Mouse (Mus musculus) granulocyte monocyte progenitor cell, adult 5-6 weeks (primary cell): ENCODE data around the gene Mllt3. TPM values are rescaled to one million over a fixed set of nuclear protein-coding genes. Genes with fewer than 3 reads are reported as not detected.

Experiments
- ATAC-seq: replicated peaks from 2 replicates; pipeline ENCODE4 v1.8.0; 2016; ENCODE audit warnings: mild to moderate bottlenecking, moderate TSS enrichment, inconsistent platforms; ENCODE audit not compliant: poor library complexity, severe bottlenecking
- total RNA-seq, 2 experiments: library from RNA; stranded (forward) in 1 of 2; stranded (reverse) in 1 of 2; fragments of 200-712, 200-1000 nt in 1 of 2; fragments of >200 nt in 1 of 2; fragmentation: Nextera tagmentation in 1 of 2; gene quantifications; 2 replicates each; pipeline ENCODE4 v1.2.3; 2014 to 2017

Mllt3 gene
- total RNA-seq, 2 experiments from 2014 or later: 6.0 to 8.8 TPM

DNA sequence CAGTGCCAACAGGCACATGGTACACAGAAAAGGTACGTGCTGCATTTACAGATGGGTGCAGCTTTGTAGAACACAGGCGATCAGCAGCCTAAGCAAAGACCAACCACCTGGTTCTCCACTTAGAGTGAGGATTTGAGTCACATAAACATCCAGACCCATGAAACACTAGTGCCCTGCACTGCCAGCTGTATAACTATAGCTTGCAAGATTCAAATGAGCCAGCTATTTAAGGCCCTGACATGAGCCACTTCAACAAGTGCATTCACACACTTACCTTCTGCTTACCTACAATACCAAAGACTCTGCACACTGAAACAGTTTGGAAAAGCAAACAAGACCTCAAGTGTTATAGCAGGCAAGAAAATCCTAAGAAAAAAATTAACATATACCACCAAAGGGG lies 78.0 kb downstream of the Mllt3 start:
- ATAC-seq: no peak

DNA sequence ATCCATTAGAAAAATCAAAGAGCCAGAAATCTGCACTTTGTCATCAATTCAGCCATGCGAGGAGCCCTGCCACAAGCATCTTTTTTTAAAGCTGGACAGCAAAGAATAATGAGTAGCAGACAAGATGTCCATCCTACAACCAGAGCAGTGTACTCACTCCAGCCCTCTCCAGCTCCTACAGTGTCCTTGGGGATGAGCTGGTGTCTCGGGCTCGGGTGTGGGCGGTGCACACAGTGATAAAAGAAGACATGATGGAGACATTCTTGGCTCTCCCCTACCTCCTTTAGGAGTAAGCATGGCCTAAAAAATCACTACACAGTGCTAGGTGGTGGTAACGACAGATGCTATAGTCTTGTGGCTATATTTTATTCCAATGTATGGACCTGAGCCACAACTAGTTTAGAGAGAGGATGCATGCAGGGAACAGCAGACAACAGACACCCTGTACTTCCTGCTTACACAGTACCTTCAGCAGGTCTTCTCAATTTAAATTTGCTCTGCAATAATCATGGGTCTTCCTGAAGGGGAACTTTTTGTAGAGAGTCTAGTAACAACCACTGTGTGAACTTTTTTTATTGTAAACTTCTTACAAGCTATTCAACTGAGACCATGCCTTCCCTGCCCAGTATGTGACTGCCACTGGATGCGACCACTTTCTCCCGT lies 78.6 kb downstream of the Mllt3 start:
- ATAC-seq: no peak

DNA sequence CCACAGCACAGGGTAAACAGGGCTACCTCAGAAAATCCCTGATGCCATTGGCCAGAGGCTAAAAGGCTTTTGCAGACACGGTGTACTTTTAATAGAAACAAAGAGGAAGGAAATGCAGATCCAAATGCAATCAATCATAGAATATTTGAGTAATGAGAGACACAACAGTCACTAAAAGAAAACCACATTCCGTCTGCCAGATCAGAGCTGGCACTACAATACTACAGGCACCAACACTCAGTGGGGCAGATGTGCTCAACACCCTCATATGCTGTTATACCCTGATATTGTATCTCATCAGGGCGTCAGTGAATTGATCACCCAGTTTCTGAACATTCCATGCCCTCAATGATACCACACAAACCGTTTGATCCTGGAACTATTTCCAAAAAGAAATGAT lies 79.4 kb downstream of the Mllt3 start:
- ATAC-seq: peak; percentile 55

DNA sequence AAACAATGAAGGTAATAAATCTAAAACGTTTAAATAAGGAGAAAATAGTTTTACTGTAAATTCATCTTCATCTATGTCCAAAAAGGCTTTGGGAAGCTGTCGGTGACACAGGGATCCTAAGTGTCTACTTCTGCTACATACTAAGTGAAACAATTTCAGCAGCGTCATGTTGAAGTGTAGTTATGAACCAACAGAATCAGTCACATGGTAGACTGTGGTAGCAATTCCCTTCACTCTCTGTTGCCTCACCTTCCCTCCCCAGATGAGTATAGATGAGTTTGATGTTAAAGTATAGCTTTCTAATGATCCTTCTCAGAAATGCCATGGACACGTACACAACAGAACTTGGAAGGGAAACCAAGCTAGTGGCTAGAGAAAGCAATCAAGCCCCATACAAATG lies 79.9 kb downstream of the Mllt3 start:
- ATAC-seq: peak; percentile 71

DNA sequence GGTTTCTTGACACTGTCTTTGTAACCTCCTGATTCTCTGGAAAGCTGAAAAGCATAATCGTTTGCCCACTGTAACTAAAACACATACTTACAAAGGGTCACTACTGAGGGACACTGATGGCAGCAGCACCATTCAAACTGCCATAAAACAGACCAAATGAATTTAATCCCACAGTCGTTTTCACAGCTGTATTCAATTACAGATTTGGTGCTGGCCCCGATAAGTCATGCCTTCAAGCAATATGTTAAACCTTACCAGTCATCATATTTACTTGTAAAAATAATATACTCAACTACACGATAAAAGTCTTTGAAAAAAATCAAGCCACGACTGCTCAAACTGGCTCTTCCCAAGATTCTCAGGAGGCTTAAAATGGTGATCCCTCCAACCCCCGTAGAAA lies 83.7 kb downstream of the Mllt3 start:
- no peak for ATAC-seq

DNA sequence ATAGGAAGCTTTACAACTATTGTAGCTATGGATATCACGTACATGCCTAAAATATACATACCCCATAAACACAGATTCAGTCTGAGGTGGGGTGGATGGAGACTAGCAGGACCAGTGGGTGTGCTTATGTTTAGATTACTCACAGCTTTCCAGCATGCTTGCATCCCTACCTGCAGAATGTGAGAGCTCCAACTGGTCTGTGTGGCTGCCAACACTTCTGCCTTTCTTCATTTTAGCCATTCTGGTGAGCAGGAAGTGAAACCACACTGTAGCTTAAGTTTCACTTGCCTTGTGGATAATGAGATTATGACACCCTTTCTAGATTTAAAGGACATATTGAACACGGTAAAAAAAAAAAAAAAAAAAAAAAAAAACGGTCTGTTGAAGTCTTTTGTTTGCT lies 88.8 kb downstream of the Mllt3 start:
- peak; percentile 99 for ATAC-seq

DNA sequence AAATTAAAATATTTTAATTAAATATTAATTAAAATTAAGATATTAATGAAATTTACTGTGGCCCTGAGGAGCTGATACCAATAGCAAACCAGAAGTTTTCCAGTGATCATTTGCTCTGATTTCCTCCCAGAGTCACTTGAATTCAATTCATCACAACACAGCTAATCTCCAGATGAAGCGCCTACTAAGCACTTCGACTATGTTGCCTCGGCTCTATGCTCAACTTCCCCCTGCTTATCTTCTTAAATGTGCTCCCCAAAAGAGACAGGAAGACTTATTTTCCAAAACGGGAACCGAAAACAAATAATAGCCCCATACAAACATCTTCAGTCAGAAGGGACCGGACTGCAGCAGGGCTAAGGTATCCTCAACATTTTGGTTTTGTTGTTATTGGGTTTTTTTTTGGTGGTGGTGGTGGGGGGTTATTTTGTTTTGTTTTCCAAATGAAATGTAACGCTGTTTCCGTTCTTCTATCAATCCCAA lies 90.2 kb downstream of the Mllt3 start:
- ATAC-seq: peak; percentile 38

DNA sequence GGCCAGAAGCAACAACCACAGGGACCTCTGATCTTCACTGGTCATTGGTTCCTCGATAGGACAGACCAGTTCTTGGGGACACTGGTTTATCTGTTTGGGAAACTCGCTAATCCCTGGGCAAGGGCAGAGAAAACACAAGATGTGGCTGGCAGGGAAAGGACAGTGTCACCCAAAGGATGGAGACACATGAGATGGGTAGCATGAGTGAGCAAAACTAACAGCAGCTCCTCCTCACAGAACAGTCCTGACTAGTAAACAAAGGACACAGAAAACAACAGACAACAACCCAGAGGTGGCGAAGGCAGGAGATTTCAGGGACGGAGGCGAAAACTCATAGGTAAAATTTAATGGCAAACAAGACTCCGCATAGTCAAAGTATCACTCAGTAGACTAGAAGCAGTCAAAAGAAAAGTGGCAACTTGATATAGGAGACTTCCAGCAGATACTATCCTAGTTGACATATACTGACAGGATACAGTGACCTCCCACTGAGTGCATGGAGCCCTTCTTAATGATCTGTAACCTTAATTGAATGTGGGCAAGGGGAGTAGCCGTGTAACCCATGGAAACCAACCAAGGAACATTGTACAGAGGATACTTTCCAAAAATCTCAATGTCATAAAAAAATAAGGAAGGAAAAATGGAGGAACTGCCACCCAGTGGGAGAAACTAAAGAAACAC lies 93.5 kb downstream of the Mllt3 start:
- no peak for ATAC-seq

DNA sequence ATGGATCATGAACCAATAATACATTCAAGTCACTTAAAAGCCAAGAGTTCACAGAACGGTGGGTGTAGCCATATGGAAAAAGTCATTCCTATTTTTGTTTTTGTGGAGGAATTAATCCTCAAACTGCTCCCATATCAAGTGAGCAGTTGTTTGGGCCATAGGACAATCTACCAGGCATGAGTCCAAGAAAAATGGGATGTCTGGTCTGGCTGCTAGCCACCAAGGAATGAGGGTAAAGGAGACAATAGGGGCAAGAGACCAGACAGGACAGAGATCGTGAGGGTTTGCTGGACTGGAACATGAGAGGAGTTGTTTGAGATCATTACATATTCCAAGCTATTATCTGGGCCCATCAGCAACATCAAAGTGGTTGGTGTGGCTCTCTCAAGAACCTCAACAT lies 96.8 kb downstream of the Mllt3 start:
- no peak for ATAC-seq

DNA sequence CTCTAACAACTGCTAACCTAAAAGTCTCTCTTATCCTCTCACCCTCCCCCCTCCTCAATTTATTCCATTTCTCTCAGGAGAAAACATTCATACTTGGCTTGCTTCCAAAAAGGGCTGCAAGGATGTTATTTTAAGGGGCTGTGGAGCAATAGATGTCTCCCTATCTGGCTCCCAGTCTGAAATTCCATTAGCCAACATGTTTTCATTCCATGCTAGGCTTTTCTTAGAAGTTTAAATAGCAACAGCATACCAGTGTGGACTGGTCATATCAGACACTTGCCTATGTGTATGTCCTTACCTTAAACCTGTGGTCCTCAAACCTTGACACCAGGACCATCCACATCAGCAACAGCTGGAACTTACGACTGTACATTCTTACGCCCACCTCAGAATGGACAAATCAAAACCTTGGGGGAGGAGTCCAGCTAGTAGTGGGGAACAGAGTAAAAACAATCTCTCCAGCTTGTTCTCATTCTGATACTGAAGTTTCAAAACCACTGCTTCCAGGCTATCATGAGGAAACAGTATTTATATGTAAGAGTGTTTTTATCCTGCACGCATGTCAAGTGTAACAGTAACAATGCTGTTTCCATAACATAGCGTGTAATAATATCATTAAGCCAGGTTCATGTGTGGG lies 99.3 kb downstream of the Mllt3 start:
- no peak for ATAC-seq

DNA sequence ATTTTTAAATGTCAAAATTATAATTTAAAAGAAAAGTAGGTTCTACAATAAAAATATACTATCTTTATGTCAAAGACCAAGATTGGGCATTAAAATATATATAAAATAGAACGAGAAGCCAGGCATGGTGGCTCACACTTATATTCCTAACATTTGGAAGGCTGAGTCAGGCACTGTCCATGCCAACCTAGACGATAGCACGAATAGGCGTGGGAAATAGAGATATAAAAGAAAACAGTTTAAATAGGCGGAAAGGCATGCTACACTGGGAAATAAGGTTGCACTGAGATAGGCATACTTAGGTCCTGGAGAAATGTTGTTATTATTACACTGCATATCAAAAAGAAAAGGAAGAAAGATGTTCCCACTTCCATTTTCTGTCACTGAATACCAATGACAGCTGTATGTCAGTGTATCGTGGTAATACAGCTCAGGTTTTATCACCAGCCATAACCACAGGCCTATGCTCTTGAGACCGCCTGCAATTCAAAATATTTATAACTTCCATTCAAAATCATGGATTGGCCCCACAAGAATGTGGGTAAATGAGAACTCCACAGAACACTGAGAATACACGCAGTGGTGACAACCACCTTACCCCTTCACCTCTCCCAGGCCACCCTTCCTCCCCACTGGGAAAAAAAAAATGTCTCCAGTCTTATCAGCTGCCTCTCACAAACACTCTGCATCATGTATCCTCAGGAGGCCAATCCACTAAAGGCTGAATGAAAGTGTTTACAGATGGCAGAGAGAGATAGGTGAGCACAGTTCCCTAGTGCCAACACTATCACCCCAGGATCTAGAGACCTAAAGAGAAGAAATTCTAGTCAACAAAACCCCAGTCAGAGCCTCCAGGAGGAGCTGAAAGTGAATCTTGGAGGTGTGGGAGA lies 102.6 kb downstream of the Mllt3 start:
- ATAC-seq: no peak

DNA sequence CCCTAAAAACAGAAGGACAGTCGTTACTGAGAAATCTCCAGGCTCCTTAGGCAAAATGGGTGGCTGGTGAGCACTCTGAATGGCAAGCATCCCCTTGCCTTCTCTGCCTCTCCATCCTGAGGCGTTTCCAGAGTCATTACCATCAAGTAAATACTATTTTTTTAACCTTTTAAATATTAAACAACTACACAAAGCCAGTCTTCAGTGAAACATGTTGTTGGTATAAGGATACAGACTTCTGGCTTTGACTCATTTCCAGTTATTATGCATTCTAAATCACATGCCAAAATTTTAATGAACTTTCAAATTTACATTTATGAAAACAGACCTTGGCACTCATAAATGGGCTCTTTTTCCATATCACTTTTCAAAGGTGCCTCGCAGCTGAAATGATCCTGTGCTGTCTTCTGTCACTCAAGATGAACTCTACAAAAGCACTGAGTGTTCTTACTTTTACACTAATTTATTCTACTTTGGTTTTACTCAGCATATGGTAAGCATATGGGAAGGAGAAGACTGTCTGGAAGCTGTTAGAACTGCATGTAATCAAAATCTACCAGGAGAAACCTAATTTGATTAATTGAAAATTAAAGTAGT lies 104.5 kb downstream of the Mllt3 start:
- ATAC-seq: no peak

DNA sequence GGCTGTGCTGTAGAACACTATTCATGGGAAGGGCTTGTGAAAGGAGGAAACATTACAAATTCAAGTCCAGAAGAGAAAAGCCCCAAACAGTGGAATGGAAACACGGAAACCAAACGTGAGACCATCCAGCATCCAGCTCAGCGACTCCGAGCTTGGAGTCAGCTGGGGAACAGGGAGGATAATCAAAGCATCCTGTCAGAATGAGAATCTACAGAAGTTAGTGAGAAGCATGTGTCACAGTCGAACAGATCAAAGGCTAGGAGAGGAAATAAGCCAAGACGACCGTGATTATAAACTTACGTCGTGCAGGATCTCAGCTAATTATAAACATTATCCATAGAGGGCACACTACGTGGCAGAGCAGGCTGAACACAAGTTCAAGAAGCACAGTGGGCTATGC lies 105.8 kb downstream of the Mllt3 start:
- no peak for ATAC-seq

DNA sequence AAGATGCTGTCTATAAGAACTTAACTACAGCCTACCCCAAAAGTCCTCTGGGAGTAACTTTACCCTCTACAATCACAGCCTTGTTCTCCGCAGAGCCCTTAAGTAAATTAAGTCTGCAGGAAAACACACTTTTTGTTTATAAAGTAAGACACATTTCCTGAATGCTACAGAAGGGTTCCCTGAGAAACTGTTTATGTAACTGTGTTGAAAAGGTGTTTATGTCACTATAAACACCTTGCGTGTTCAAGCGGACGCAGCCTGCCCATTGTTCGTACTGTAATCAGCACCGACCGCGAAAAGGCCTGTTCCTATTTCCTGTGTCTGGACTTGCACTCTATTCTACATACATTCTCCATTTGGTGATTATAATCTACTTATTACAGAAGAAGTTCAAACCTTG lies 112.5 kb downstream of the Mllt3 start:
- ATAC-seq: no peak

DNA sequence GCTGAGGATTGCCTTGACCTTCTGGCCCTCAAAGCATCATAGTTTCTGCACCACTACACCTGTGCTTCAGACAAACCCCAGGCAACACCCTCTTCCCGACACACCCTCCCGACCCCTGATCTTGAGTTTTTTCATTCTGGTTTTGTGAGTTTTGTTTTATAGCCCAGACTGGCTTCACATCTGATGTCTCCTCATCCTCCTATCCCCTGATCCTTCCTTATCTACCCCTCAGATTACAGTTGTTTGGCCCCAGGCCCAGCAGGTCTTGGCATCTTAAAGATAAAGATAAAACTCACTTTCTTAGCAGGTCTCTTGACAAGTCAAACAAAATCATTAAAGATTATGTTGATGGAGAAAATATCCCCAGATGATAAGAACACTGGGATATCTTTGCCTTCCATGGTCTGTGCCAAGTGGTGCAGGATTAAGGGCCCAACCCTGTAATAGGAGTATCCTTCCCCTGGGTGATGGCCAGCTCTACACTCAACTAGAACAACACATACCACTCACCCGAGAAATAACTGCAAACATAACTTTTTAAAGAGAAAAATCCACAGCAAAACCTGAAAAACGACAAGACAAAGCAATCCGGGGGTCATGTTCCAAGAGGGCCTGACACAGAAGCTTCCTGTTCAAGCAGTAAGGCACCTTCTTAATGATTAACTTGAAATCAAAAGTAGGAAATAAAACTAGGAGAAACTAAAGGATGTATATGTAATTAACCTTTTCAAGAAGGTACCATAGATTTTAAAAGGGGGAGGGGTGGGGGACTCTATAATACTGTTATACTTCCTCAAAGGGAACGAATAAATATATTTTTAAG lies 121.8 kb downstream of the Mllt3 start:
- no peak for ATAC-seq

DNA sequence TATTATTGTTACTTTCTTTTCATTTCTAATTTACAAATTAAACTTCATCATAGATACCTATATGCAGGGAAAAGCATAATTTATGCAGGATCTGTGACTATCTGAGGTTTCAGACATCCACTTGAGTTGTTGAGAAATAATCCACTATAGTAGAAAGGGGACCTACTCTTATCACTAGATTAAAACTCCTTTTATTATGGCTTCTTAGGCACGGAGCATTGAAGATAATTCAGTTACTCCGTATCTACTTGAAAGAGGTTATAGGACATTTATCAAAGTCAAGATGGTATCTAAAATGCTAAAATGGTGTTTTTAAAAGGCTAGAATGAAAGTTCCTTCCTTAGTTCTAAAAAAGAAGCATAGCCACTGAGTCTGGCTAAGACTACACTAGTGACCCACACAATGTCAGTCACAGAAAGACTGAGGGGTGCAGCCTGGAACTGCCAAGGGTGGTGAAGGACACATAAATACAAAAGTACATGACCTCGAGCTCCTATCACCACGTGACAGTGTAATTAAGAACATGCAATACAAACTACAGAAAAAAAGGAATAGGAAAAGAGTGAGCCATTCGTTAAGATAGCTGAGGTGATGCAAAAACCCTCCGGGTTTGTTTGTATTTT lies 127.9 kb downstream of the Mllt3 start:
- ATAC-seq: no peak

DNA sequence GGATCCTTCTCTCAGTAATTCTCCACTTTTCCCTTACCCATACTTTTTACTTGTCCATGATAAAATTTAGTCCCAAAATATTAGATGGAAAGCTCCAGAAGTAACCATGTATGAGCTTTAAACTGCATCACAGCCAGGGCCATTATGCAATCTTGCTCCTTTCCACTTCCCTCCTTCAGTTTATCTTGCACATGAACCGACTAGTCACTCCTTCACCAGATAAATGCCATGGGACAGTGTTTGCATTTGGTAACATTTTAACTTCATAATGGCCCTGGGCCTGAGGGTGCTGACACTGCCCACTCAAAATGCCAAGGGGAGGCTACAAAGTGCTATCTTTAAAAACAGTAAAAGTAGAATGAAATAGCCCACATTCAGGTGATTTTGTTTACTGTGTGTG lies 128.4 kb downstream of the Mllt3 start:
- peak; percentile 68 for ATAC-seq

DNA sequence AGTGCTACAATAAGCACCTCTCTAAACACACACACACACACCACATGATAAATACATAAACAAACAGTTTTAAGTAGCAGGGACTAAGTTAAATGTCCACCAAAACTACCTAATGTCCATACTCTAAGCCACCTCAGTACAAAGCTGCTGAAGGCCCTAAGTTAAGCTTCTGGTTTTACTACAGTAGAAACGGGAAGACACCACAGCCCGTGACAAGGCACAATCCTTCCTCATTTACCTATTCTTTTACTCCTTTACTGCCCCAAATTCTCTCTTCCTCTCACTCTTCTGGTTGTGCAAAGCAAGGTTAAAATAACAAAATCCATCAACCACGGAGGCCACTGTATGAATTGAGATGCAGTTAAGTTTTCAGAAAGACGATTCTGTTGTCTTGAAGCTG lies 130.6 kb downstream of the Mllt3 start:
- ATAC-seq: peak; percentile 65

DNA sequence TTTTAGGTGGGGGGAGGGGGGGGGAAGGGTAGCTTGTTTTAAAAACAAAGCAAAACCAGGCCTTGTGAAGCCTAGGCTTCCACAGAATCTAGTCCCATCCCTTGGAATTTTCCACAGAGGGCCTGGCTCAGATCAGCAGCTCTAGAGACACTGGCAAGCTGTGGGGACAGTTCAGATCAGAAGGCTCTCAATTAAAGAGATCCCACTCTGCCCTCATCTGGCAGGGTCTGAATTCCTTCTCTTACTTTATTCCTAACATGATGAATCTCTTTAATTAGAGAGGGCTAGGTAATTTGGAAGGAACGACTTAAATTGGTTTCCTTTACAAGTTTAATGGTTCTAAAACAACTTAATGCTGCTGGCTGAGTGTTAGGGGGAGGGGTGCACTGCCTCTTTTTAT lies 132.0 kb downstream of the Mllt3 start:
- no peak for ATAC-seq
